In genomic region chr12:106453491-106453890, GRCm38 (mm10) we compare ENCODE assay signal across 20 mouse cellular contexts.
DNase-seq lines count a peak whose midpoint lies in the region; ATAC-seq and TF ChIP-seq lines count a peak whose summit lies in the region.
"Had no signal": no experiment of that assay in that cellular context is flagged by ENCODE, and none has a peak within 500 bp of the region (broad histone marks: within the 10 kb centered on the region; RNA-seq: fewer than 3 reads in every experiment).

No protein-coding gene starts in this region.

- H3K27me3 ChIP-seq in forebrain, embryonic 14.5 days (replicated peaks; ENCODE audit: control insufficient read depth, insufficient read depth, low read length) = no peaks in the 10 kb centered on the region
- peaks cover 31% of the 10 kb centered on the region for H3K27me3 ChIP-seq in forebrain, embryonic 10.5 days (ENCODE audit: poor library complexity, severe bottlenecking)
- no peaks in the 10 kb centered on the region for H3K27me3 ChIP-seq in forebrain, embryonic 16.5 days (replicated peaks; ENCODE audit: control insufficient read depth, insufficient read depth, low read length)
- H3K27me3 ChIP-seq: embryonic facial prominence, embryonic 15.5 days had no signal

- H3K9ac ChIP-seq in forebrain, embryonic 14.5 days (ENCODE audit: low read length) = no peak overlapping the region
- no peak overlapping the region for H3K9ac ChIP-seq in forebrain, embryonic 16.5 days (replicated peaks; ENCODE audit: low read depth, low read length)
- H3K9ac ChIP-seq: embryonic facial prominence, embryonic 13.5 days; embryonic facial prominence, embryonic 15.5 days had no signal

- H3K9me3 ChIP-seq in forebrain, embryonic 14.5 days (replicated peaks; ENCODE audit: control insufficient read depth, low read length) = no peaks in the 10 kb centered on the region
- H3K9me3 ChIP-seq in forebrain, embryonic 10.5 days = no peaks in the 10 kb centered on the region
- no peaks in the 10 kb centered on the region for H3K9me3 ChIP-seq in forebrain, embryonic 16.5 days (ENCODE audit: control insufficient read depth, low read length)
- H3K9me3 ChIP-seq: embryonic facial prominence, embryonic 13.5 days; embryonic facial prominence, embryonic 15.5 days had no signal

- peak; percentile 75 for DNase-seq in forebrain, embryonic 14.5 days (ENCODE audit: low spot score)
- DNase-seq in forebrain, embryonic 10.5 days (ENCODE audit: extremely low spot score, low spot score) = no peak
- DNase-seq in brain, embryonic 14.5 days (ENCODE audit: low read depth) = peak; percentile 82
- peak; percentile 41 for DNase-seq in mesoderm, embryonic 11.5 days (ENCODE audit: low read depth, low spot score)
- DNase-seq in spleen, postnatal 36 days (ENCODE audit: low spot score in 2 of 2) = no peak
- DNase-seq: adrenal gland, adult 8-10 months; adrenal gland, postnatal 14 days; adrenal gland, postnatal 36 days; cerebellum, adult 11 months; cerebellum, adult 18-20 months; cerebellum, adult 8-10 months; cerebellum, adult 9-11 months; cerebellum, postnatal 14 days; cerebellum, postnatal 36 days; embryo, embryonic 11 days had no signal

- no peak overlapping the region for H3K4me2 ChIP-seq in forebrain, embryonic 14.5 days (ENCODE audit: low read length)
- no peak overlapping the region for H3K4me2 ChIP-seq in forebrain, embryonic 16.5 days (ENCODE audit: low read length)
- H3K4me2 ChIP-seq: embryonic facial prominence, embryonic 13.5 days; embryonic facial prominence, embryonic 15.5 days had no signal

- ATAC-seq in forebrain, embryonic 14.5 days = peak; percentile 50; the same call in 1 of the 2 replicates
- ATAC-seq in forebrain, embryonic 16.5 days = peak; percentile 87
- ATAC-seq in activated CD4-positive, CD25-positive, alpha-beta regulatory T cell, adult 4 months = no peak

- no peaks in the 10 kb centered on the region for H3K36me3 ChIP-seq in forebrain, embryonic 14.5 days (ENCODE audit: control insufficient read depth, insufficient read depth, low read length)
- H3K36me3 ChIP-seq in forebrain, embryonic 10.5 days (replicated peaks) = no peaks in the 10 kb centered on the region
- no peaks in the 10 kb centered on the region for H3K36me3 ChIP-seq in forebrain, embryonic 16.5 days (ENCODE audit: control insufficient read depth, insufficient read depth)
- H3K36me3 ChIP-seq: embryonic facial prominence, embryonic 13.5 days; embryonic facial prominence, embryonic 15.5 days had no signal

- 40% methylated on average over 13 of the region's 13 CpGs for WGBS in forebrain, embryonic 14.5 days
- WGBS in forebrain, embryonic 10.5 days = 78% methylated on average over 13 of the region's 13 CpGs
- WGBS in forebrain, embryonic 16.5 days = 36% methylated on average over 13 of the region's 13 CpGs

- no peak overlapping the region for H3K4me3 ChIP-seq in forebrain, embryonic 14.5 days (ENCODE audit: low read depth, low read length)
- no peak overlapping the region for H3K4me3 ChIP-seq in forebrain, embryonic 10.5 days
- no peak overlapping the region for H3K4me3 ChIP-seq in forebrain, embryonic 16.5 days (replicated peaks; ENCODE audit: low read length)
- H3K4me3 ChIP-seq: embryonic facial prominence, embryonic 13.5 days; embryonic facial prominence, embryonic 15.5 days; erythroblast, embryonic 14.5 days had no signal

- no peaks in the 10 kb centered on the region for H3K4me1 ChIP-seq in forebrain, embryonic 14.5 days (ENCODE audit: control insufficient read depth, insufficient read depth, low read length)
- 0 out of 2 replicates have a peak, but pooled peaks cover 7% of the 10 kb centered on the region for H3K4me1 ChIP-seq in forebrain, embryonic 10.5 days
- H3K4me1 ChIP-seq in forebrain, embryonic 16.5 days (replicated peaks; ENCODE audit: control insufficient read depth, insufficient read depth, low read length) = no peaks in the 10 kb centered on the region
- H3K4me1 ChIP-seq: embryonic facial prominence, embryonic 13.5 days; embryonic facial prominence, embryonic 15.5 days had no signal

- TF ChIP-seq CTCF in brain, embryonic 14.5 days (IDR thresholded peaks at IDR 0.05; ENCODE audit: borderline replicate concordance, extremely low read depth, insufficient read depth, insufficient read length) = no peak

- TF ChIP-seq POLR2A in brain, embryonic 14.5 days (IDR thresholded peaks at IDR 0.05; ENCODE audit: borderline replicate concordance, extremely low read depth, insufficient read depth, insufficient read length, poor library complexity, severe bottlenecking) = no peak

- H3K27ac ChIP-seq in forebrain, embryonic 14.5 days (ENCODE audit: low read depth, low read length) = no peak overlapping the region
- H3K27ac ChIP-seq in forebrain, embryonic 10.5 days = no peak overlapping the region
- H3K27ac ChIP-seq in forebrain, embryonic 16.5 days (ENCODE audit: low read length) = no peak overlapping the region
- H3K27ac ChIP-seq: embryonic facial prominence, embryonic 13.5 days; embryonic facial prominence, embryonic 15.5 days had no signal

Comparison
In these comparisons a context has a peak if more than half of its experiments do, and no peak if none do; other contexts are left out.
1. DNase-seq: peak in forebrain, embryonic 14.5 days (single experiment), brain, embryonic 14.5 days (single experiment) and mesoderm, embryonic 11.5 days (single experiment); none in forebrain, embryonic 10.5 days (single experiment) and spleen, postnatal 36 days (0 of 2).